Mouse (Mus musculus) embryonic facial prominence, embryonic 15.5 days (tissue): ENCODE measurements around the gene Gm3002. TPM values are rescaled to one million over a fixed set of nuclear protein-coding genes. Genes with fewer than 3 reads are reported as not detected.
"Not testable (repeated sequence)": the region's sequence is repeated elsewhere in the genome, so short reads cannot be mapped to it uniquely, and the experiment has no call there.

Source experiments
- ATAC-seq: fragments of 200-750 bp; cut with Nextera tagmentation; 2 replicates; pipeline ENCODE4 v1.8.0; 2017; ENCODE audit warnings: low read depth, moderate TSS enrichment; ENCODE audit not compliant: insufficient number of reproducible peaks, low FRiP score, low TSS enrichment
- H3K27ac ChIP-seq: fragments of 300-500 bp; sonication (generic); replicated peaks from 2 replicates; pipeline ENCODE4 v1.5.1; 2015; ENCODE audit warnings: mild to moderate bottlenecking, inconsistent platforms
- H3K27me3 ChIP-seq: fragments of 300-500 bp; sonication (generic); 2 replicates; pipeline ENCODE4 v1.6.1; 2015; ENCODE audit warnings: inconsistent platforms
- H3K36me3 ChIP-seq: fragments of 300-500 bp; sonication (generic); 2 replicates; pipeline ENCODE4 v1.6.1; 2015; ENCODE audit warnings: mild to moderate bottlenecking, inconsistent platforms
- H3K4me1 ChIP-seq: fragments of 300-500 bp; sonication (generic); 2 replicates; pipeline ENCODE4 v1.6.1; 2015; ENCODE audit warnings: inconsistent platforms
- H3K4me2 ChIP-seq: fragments of 300-500 bp; sonication (generic); replicated peaks from 2 replicates; pipeline ENCODE4 v1.6.1; 2015; ENCODE audit warnings: mild to moderate bottlenecking, inconsistent platforms
- H3K4me3 ChIP-seq: fragments of 300-500 bp; sonication (generic); replicated peaks from 2 replicates; pipeline ENCODE4 v1.5.1; 2015; ENCODE audit warnings: mild to moderate bottlenecking, inconsistent platforms
- H3K9ac ChIP-seq: fragments of 300-500 bp; sonication (generic); 2 replicates; pipeline ENCODE4 v1.6.1; 2015; ENCODE audit warnings: inconsistent platforms
- H3K9me3 ChIP-seq: fragments of 300-500 bp; sonication (generic); replicated peaks from 2 replicates; pipeline ENCODE4 v1.6.1; 2016; ENCODE audit warnings: inconsistent platforms
- WGBS: fragments of 180-500 bp; shearing (Covaris S2); methylation state at CpG from one replicate; pipeline ENCODE4 v1.1.7; 2015; 5-methylcytosine and 5-hydroxymethylcytosine counted together
- polyA plus RNA-seq: library from polyadenylated mRNA; unstranded; fragments of >200 nt; fragmentation: Nextera tagmentation; extraction: Ambion mirVana; gene quantifications from 2 replicates; pipeline ENCODE4 v1.2.1, GENCODE M21; 2015

The Gm3002 gene
- polyA plus RNA-seq = not detected in 2 replicates

- not testable (repeated sequence) for H3K4me3 ChIP-seq, H3K4me1 ChIP-seq, H3K9me3 ChIP-seq, ATAC-seq, H3K9ac ChIP-seq, H3K4me2 ChIP-seq, H3K27ac ChIP-seq, H3K36me3 ChIP-seq, H3K27me3 ChIP-seq
- WGBS = no CpG with 5 or more reads among the region's 31 CpGs
Measured at GRCm38 (mm10) chr14:3809774-3810173, at the start of gene Gm3002. Gene Gm3002, plus strand, starts transcription at chr14:3810074.

GRCm38 (mm10) chr14:3845945-3846344 is 36.1 kb downstream of the Gm3002 start, which contains the start of gene Gm3033:
Gene Gm3033, plus strand, starts transcription at chr14:3846245.
- WGBS = no CpG with 5 or more reads among the region's 2 CpGs
- H3K4me2 ChIP-seq, H3K4me1 ChIP-seq, H3K9me3 ChIP-seq, H3K27ac ChIP-seq, H3K27me3 ChIP-seq, ATAC-seq, H3K9ac ChIP-seq, H3K36me3 ChIP-seq, H3K4me3 ChIP-seq: not testable (repeated sequence)

GRCm38 (mm10) chr14:3883872-3884271 is 74.0 kb downstream of the Gm3002 start, which contains the start of gene Gm2916:
Gene Gm2916, plus strand, starts transcription at chr14:3884172.
- not testable (repeated sequence) for H3K36me3 ChIP-seq, ATAC-seq, H3K9me3 ChIP-seq, H3K4me3 ChIP-seq, H3K27me3 ChIP-seq, H3K4me1 ChIP-seq, H3K27ac ChIP-seq, H3K9ac ChIP-seq, H3K4me2 ChIP-seq
- WGBS = no CpG with 5 or more reads among the region's 1 CpGs

GRCm38 (mm10) chr14:3931456-3931855 is 121.6 kb downstream of the Gm3002 start, which contains the start of gene Gm3029:
Gene Gm3029, plus strand, starts transcription at chr14:3931756.
- not testable (repeated sequence) for ATAC-seq, H3K9ac ChIP-seq

GRCm38 (mm10) chr14:3963247-3963646 is 153.4 kb downstream of the Gm3002 start, which contains the start of gene Gm3095:
Gene Gm3095, plus strand, starts transcription at chr14:3963547.
- H3K4me3 ChIP-seq, H3K27ac ChIP-seq, H3K9me3 ChIP-seq, H3K36me3 ChIP-seq, H3K27me3 ChIP-seq, H3K4me2 ChIP-seq, H3K4me1 ChIP-seq, H3K9ac ChIP-seq, ATAC-seq: not testable (repeated sequence)
- WGBS = no CpG with 5 or more reads among the region's 2 CpGs

More at GRCm38 (mm10) chr14:3931456-3931855, 121.6 kb downstream of the Gm3002 start, which contains the start of gene Gm3029:
- not testable (repeated sequence) for H3K36me3 ChIP-seq, H3K9me3 ChIP-seq, H3K4me1 ChIP-seq, H3K27me3 ChIP-seq, H3K27ac ChIP-seq, H3K4me3 ChIP-seq, H3K4me2 ChIP-seq
- 20% methylated on average over 1 of the region's 2 CpGs for WGBS

- not testable (repeated sequence) for H3K9me3 ChIP-seq, H3K4me2 ChIP-seq, H3K27ac ChIP-seq, H3K27me3 ChIP-seq, H3K36me3 ChIP-seq, ATAC-seq, H3K4me3 ChIP-seq, H3K9ac ChIP-seq, H3K4me1 ChIP-seq
- WGBS = 50% methylated on average over 1 of the region's 3 CpGs
Measured at GRCm38 (mm10) chr14:3998094-3998493, 188.2 kb downstream of the Gm3002 start, which contains the start of gene Gm3099. Gene Gm3099, plus strand, starts transcription at chr14:3998394.

Other genes with a start within 250 kb of the Gm3002 start
- gene Gm3012, start 175.6 kb upstream of the Gm3002 start, polyA plus RNA-seq = not detected in 2 replicates
- 0.56 and 0.57 TPM in 2 replicates for gene Gm3020, start 158.0 kb upstream of the Gm3002 start, polyA plus RNA-seq
- gene Gm3043, start 121.3 kb upstream of the Gm3002 start, polyA plus RNA-seq = not detected in 2 replicates
- not detected in 2 replicates for gene Gm3033, start 36.2 kb downstream of the Gm3002 start, polyA plus RNA-seq
- not detected in 2 replicates for gene Gm2916, start 74.1 kb downstream of the Gm3002 start, polyA plus RNA-seq
- not detected in 2 replicates for gene Gm3029, start 121.7 kb downstream of the Gm3002 start, polyA plus RNA-seq
- not detected in 2 replicates for gene Gm3095, start 153.5 kb downstream of the Gm3002 start, polyA plus RNA-seq
- not detected in 2 replicates for gene Gm3099, start 188.3 kb downstream of the Gm3002 start, polyA plus RNA-seq
- not detected in 2 replicates for gene Gm5796, start 213.9 kb downstream of the Gm3002 start, polyA plus RNA-seq